Mouse (Mus musculus): ENCODE data around the gene Rabep2. TPM values are rescaled to one million over a fixed set of nuclear protein-coding genes. Genes with fewer than 3 reads are reported as not detected.

Rabep2 gene
- polyA plus RNA-seq, 1 experiment from 2014 or later = 20.2 TPM

Other genes with a start within 250 kb of the Rabep2 start
- gene Xpo6, start 228.3 kb upstream of the Rabep2 start, polyA plus RNA-seq (2014; fragmentation: Nextera tagmentation; extraction: Ambion mirVana) = 57.8 and 69.4 TPM in 2 replicates
- gene Sbk1, start 156.1 kb upstream of the Rabep2 start, polyA plus RNA-seq (2014; fragmentation: Nextera tagmentation; extraction: Ambion mirVana) = 137 and 161 TPM in 2 replicates
- gene Lat, start 59.2 kb upstream of the Rabep2 start, polyA plus RNA-seq (2014; fragmentation: Nextera tagmentation; extraction: Ambion mirVana) = 1.9 and 3.0 TPM in 2 replicates
- gene Spns1, start 51.3 kb upstream of the Rabep2 start, polyA plus RNA-seq (2014; fragmentation: Nextera tagmentation; extraction: Ambion mirVana) = 36.0 and 39.3 TPM in 2 replicates
- 4.8 and 5.2 TPM in 2 replicates for gene Nfatc2ip, start 32.0 kb upstream of the Rabep2 start, polyA plus RNA-seq (2014; fragmentation: Nextera tagmentation; extraction: Ambion mirVana)
- not detected in 2 replicates for gene Cd19, start 13.9 kb upstream of the Rabep2 start, polyA plus RNA-seq (2014; fragmentation: Nextera tagmentation; extraction: Ambion mirVana)
- 2.7 and 3.0 TPM in 2 replicates for gene Atp2a1, start 34.3 kb downstream of the Rabep2 start, polyA plus RNA-seq (2014; fragmentation: Nextera tagmentation; extraction: Ambion mirVana)
- 38.0 and 41.0 TPM in 2 replicates for gene Sh2b1, start 46.7 kb downstream of the Rabep2 start, polyA plus RNA-seq (2014; fragmentation: Nextera tagmentation; extraction: Ambion mirVana)
- 140 and 147 TPM in 2 replicates for gene Tufm, start 58.6 kb downstream of the Rabep2 start, polyA plus RNA-seq (2014; fragmentation: Nextera tagmentation; extraction: Ambion mirVana)
- gene Atxn2l, start 74.7 kb downstream of the Rabep2 start, polyA plus RNA-seq (2014; fragmentation: Nextera tagmentation; extraction: Ambion mirVana) = 54.5 and 55.1 TPM in 2 replicates
- gene Eif3c, start 137.7 kb downstream of the Rabep2 start, polyA plus RNA-seq (2014; fragmentation: Nextera tagmentation; extraction: Ambion mirVana) = 187 and 194 TPM in 2 replicates
- gene Apobr, start 156.2 kb downstream of the Rabep2 start, polyA plus RNA-seq (2014; fragmentation: Nextera tagmentation; extraction: Ambion mirVana) = 0.35 and 0.71 TPM in 2 replicates
- gene Cln3, start 157.1 kb downstream of the Rabep2 start, polyA plus RNA-seq (2014; fragmentation: Nextera tagmentation; extraction: Ambion mirVana) = 25.5 and 26.7 TPM in 2 replicates
- gene Il27, start 166.2 kb downstream of the Rabep2 start, polyA plus RNA-seq (2014; fragmentation: Nextera tagmentation; extraction: Ambion mirVana) = not detected in 2 replicates
- gene Nupr1, start 202.1 kb downstream of the Rabep2 start, polyA plus RNA-seq (2014; fragmentation: Nextera tagmentation; extraction: Ambion mirVana) = 1.3 and 2.4 TPM in 2 replicates
- gene Sgf29, start 220.6 kb downstream of the Rabep2 start, polyA plus RNA-seq (2014; fragmentation: Nextera tagmentation; extraction: Ambion mirVana) = 44.8 and 49.3 TPM in 2 replicates
- gene Sult1a1, start 247.7 kb downstream of the Rabep2 start, polyA plus RNA-seq (2014; fragmentation: Nextera tagmentation; extraction: Ambion mirVana) = 0.25 and 0.52 TPM in 2 replicates

Data from hindbrain, embryonic 11.5 days (tissue).